Mouse (Mus musculus) left cerebral cortex, postnatal 4 days (tissue): Measurements from ENCODE around the gene Chst12. TPM values are rescaled to one million over a fixed set of nuclear protein-coding genes. Genes with fewer than 3 reads are reported as not detected.

Experiments used
- DNase-seq: peaks from one replicate; pipeline ENCODE4 v3.0.0-alpha.2; 2022
- intact Hi-C: fragments of 180-260 bp; cut with DNase I; formaldehyde crosslinking; loops from one replicate; pipeline ENCODE4 v1.15.1; 2025
- total RNA-seq, 2 experiments: library from RNA; stranded (reverse); gene quantifications; 2 replicates each; pipeline ENCODE4 v1.2.3; 2021

Chst12 gene
- total RNA-seq, 2 experiments from 2014 or later: 19.7 to 20.9 TPM

DNA sequence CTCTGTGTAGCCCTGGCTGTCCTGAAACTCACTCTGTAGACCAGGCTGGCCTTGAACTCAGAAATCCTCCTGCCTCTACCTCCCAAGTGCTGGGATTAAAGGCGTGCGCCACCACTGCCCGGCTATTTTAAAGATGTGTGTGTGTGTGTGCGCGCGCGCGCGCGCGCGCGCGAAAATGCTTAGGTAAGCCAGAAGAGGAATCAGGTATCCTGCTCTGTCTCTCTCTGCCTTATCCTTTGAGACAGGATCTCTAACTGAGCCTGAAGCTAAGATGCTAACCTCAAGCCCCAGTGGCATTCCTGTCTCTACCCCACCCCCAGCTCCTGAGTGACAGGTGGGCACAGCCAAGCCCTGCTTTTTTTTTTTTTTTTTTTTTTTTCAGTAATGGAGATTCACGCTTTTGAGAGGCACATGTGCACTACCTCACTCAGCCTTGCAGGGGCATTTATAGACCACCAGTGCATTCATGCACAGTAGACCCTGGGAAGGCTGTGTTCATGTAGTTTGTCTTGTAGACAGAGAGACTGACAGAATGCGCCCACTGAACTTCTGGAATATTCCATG is 63.8 kb downstream of the Chst12 start:
- DNase-seq: no peak
- intact Hi-C loops: no loop called here

DNA sequence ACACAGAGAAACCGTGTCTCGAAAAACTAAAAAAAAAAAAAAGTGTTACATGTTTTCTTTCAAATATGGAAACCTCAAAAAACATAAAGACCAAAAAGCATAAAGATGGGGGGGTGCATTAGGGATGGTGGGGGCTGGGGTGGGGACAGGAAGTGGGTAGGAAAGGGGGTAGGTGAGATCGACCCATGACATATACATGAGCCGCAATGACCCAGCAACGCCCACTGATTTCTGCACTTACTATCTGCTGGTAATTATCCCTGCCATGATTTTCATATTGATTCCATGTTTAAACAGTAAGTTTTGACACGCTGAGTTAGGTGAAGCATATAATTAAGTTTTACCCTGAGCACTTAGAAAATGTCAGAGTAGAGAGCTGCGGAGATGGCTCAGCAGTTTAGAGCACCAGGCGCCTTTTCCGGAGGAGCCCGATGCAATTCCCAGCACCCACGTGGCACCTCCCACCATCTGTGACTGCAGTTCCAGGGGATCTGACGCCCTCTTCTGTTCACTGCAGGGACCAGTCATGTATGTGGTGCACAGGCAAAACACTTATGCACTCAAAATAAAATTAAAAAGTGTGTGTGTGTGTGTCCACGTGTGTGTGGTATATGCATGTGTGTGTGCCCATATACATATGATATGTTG is 65.0 kb downstream of the Chst12 start:
- DNase-seq: no peak
- intact Hi-C loops: no loop called here

DNA sequence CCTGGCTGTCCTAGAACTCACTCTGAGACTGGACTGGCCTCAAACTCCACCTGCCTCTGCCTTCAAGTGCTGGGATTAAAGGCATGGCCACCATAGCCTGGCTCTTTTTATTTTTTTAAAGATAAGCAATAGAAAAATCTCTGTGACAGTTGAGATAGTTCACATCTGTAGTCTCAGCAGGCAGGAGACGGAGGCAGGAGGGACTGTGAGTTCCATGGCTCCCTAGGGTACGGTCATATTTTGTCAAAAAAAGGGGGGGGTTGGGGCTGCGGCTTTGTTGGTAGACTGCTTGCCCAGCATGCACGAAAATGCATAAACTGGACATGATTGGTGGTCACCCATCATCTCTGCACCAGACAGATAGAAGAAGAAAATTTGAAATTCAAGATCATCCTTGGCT is 65.9 kb downstream of the Chst12 start:
- intact Hi-C loops: no loop called here
- no peak for DNase-seq

DNA sequence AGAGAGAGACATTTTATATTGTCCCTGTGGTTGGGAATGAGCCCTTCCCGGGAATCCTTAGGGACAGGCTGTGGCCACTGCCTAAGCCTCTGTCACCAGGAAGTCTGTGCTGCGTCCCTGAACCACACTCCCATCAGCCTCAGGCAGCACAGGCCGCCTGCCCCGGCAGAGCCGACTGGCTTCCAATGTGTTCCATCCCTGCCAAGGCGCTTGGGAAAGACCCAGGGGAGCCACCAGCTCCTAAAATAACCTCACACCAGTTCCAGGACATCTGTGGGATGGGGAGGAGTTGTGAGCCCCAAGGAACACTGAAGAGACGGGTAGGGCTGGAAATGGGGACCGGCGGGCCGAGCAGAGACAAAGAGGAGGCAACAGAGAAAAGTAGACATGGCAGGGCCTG is 66.3 kb downstream of the Chst12 start:
- intact Hi-C loops: no loop called here
- peak; percentile 61 for DNase-seq

DNA sequence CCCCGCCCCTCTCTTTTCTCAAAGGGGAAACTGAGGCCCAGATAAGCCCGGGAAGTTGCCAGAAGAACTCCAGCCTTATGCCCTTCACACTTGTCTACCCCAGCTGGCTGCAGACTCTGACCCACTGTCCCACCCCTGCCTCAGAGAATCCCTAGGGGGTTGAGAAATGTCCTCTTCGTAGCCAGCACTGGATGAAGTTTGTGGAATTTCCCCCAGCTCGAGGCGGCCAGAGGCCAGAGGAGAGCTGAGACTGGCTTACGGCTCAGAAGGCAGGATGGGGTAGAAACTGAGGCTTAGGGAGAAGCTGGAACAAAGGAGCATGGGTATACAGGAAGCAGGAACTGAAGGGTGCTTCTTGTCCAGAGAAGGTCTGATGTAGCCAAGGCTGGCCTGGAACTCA is 67.3 kb downstream of the Chst12 start:
- DNase-seq: no peak
- intact Hi-C loops: no loop called here

Other genes starting within 250 kb of the Chst12 start
- 10 to 100 TPM; 24.1 to 24.7 TPM for gene Mad1l1, start 184.0 kb upstream of the Chst12 start, total RNA-seq
- 1 to 10 TPM; 7.1 to 8.3 TPM for gene Nudt1, start 183.9 kb upstream of the Chst12 start, total RNA-seq
- 10 to 100 TPM; 10.2 to 11.3 TPM for gene Mrm2, start 173.7 kb upstream of the Chst12 start, total RNA-seq
- 10 to 100 TPM; 26.8 to 30.5 TPM for gene Snx8, start 116.3 kb upstream of the Chst12 start, total RNA-seq
- 100 to 1,000 TPM; 124 to 127 TPM for gene Eif3b, start 86.2 kb upstream of the Chst12 start, total RNA-seq
- not detected for gene Gm4869, start 59.9 kb upstream of the Chst12 start, total RNA-seq
- not detected for gene Grifin, start 59.5 kb downstream of the Chst12 start, total RNA-seq
- 10 to 100 TPM; 19.7 to 20.7 TPM for gene Lfng, start 101.8 kb downstream of the Chst12 start, total RNA-seq
- 100 to 1,000 TPM; 382 to 395 TPM for gene Ttyh3, start 143.5 kb downstream of the Chst12 start, total RNA-seq
- gene Iqce, start 196.8 kb downstream of the Chst12 start, total RNA-seq: 10 to 100 TPM; 70.1 to 75.6 TPM
- gene Brat1, start 199.5 kb downstream of the Chst12 start, total RNA-seq: 10 to 100 TPM; 28.8 to 29.4 TPM
- gene Amz1, start 218.6 kb downstream of the Chst12 start, total RNA-seq: 10 to 100 TPM; 19.3 to 26.0 TPM